Mouse (Mus musculus): ENCODE data around the gene Fzr1.

Fzr1 gene

DNA sequence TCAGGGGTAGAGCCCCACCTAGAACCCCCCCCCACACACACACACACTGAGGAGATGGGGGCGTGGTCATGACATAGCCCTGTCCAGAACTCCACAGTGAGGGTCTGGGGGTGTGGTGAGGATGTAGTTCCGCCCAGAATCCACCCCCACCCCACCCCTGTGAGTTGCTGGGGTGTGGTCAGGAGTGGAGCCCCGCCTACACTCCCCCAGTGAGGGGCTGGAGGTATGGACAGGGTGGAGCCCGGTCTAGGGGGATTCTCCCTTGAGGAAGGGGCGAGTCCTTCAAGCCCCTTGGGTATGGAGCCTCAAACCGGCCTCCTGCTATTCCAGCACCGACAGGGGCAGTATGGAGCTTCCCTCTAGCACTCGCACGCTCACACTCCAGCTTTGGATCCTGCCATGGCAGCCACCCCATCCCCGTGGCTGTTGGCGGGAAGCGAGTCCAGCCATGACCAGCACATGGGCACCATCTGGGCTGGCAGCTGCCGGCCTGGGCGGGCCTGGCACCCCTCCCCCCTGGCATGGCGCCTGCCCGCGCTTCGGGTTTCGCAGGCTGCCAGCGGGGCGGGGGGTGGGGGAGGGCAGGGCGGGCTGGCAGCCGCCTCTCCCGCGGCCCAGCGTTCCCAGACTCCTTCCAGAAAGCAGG is 38.4 kb upstream of the Fzr1 start:
- no peak for DNase-seq (ENCODE audit: low spot score)

- no peak for DNase-seq (ENCODE audit: low spot score)
These were observed 37.4 kb upstream of the Fzr1 start for GRCm38 (mm10) chr10:81415549-81416310.

- DNase-seq (ENCODE audit: low spot score), result no peak
These were observed 36.8 kb upstream of the Fzr1 start for GRCm38 (mm10) chr10:81415146-81415545.

GRCm38 (mm10) chr10:81414682-81415081 is 36.4 kb upstream of the Fzr1 start:
- DNase-seq (ENCODE audit: low spot score), result no peak

- DNase-seq (ENCODE audit: low spot score), result peak; percentile 80
These were observed 35.3 kb upstream of the Fzr1 start for GRCm38 (mm10) chr10:81413310-81414261.

DNA sequence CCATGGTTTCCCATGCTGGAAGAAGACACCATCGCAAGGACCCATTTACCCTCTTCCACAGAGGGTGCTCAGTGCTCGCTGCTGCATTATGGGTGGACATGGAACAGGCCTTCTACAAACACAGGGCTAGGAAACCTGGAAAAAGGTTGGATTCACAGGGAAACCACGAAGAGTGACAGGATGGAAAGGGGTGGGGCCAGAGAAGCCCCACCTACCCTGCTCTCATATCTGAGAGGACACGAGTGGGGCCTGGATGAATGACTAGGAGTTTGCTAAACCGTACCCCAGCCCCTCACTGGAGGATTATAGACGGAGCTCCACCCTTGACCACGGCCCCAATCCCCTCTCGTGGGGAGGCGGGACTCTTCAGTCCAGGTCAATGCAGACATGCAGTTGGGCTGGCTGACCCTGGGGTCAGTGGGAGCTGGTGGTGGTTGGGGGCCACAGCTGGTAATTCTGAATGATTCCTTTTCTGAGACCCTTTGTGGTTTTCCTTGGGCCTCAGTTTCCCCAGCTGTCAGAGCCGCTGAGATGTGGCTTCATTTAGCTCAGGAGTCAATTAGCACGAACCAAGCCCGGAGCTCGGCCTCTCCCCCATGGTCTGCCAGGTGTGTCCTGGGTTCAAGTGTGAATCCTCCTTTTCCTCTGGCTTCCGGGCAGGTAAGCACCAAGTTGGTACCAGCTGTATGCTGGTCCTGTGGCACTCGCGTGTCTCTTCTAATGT is 34.4 kb upstream of the Fzr1 start:
- DNase-seq (ENCODE audit: low spot score), result no peak

- DNase-seq (ENCODE audit: low spot score), result no peak
These were observed 33.4 kb upstream of the Fzr1 start for GRCm38 (mm10) chr10:81411471-81412400.

DNA sequence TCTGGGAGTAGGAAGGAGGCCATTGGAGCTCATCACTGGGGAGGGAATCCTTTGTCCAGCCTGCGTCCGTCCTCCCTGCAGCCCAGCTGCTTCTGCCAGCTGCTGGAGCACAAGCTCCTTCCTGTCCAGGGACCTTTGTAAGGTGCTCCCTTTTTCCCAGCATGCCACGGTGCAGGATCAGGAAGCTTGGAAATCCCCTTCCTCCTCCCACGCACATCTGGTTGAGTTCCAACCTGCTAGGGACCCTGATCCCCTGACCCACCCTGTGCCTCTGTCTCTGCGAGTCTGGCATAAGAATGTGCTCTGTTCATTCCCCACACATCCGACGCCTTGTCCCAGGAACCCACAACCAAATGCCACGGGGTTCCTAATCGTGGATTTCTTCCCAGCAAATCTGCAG is 32.7 kb upstream of the Fzr1 start:
- DNase-seq (ENCODE audit: low spot score), result no peak

DNA sequence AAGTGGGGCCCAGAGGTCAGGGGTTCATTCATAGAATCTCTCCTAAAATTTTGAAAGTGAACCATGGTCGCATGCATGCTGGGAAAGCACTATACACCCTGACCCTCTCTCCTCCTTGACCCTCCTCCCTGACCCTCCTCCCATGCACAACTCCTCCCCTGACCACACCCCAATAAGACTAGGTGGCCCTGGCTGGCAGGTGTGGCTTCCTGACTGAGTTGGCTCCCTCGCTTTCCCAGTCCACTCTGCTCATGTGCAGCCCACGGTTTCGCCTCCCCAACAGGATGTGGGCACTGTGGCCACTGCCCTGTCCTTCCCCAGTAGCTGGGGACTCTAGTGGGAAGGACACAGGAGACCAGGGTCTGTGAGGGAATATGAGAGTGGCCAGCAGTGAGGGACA is 32.0 kb upstream of the Fzr1 start:
- no peak for DNase-seq (ENCODE audit: low spot score)

DNA sequence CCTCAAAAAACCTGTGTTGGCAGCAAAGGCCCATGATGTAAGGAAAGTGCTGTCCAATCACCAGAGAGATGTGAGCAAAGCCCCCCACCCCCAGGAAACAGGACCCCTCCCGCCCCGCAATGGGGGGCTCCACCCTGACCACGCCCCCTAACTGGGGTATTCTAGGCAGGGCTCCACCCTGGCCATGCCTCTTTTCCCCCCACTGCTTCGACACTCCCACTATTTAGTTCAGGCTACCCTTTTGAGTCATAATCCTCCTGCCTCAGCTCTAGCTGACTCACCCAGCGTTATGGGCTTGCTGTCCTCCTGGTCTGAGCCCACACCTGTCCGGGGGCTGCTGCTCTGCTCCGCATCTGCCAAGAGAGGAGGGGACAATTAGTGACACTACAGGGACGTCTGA is 31.0 kb upstream of the Fzr1 start:
- DNase-seq (ENCODE audit: low spot score), result no peak

DNA sequence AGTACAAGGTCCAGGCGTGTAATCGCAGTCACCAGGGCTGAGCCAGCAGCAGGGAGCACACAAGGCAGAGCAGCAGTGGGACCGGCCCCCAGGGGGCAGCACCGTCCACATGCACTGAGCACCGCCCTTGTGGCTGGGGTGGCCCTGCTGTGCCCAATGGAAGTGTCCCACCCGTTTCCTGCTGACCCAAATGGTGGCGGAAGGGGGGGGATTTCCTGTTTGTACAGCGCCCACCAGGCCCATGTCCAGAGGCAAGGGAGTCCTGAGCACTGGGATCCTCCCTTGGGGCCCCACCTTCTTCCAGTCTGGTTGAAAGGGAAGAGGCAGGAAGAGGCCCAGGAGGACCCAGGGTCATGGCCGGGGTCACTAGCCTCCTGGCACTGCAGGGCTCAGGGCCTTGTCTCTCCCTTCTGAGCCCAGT is 30.6 kb upstream of the Fzr1 start:
- no peak for DNase-seq (ENCODE audit: low spot score)

DNA sequence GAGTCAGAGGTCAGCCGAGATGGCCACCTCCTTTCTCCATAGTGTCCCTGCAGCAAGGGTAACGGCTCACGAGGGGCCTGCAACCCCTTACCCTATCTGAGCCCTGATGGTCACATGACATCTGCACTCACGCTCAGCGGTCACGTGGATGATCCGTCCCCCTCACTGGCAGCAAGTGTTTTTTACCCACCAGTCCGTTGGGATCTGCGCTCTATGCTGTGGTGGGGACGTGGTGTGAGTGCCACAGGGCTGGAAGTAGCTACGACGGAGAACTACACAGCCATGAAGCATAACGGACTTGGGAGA is 30.1 kb upstream of the Fzr1 start:
- DNase-seq (ENCODE audit: low spot score), result no peak

DNA sequence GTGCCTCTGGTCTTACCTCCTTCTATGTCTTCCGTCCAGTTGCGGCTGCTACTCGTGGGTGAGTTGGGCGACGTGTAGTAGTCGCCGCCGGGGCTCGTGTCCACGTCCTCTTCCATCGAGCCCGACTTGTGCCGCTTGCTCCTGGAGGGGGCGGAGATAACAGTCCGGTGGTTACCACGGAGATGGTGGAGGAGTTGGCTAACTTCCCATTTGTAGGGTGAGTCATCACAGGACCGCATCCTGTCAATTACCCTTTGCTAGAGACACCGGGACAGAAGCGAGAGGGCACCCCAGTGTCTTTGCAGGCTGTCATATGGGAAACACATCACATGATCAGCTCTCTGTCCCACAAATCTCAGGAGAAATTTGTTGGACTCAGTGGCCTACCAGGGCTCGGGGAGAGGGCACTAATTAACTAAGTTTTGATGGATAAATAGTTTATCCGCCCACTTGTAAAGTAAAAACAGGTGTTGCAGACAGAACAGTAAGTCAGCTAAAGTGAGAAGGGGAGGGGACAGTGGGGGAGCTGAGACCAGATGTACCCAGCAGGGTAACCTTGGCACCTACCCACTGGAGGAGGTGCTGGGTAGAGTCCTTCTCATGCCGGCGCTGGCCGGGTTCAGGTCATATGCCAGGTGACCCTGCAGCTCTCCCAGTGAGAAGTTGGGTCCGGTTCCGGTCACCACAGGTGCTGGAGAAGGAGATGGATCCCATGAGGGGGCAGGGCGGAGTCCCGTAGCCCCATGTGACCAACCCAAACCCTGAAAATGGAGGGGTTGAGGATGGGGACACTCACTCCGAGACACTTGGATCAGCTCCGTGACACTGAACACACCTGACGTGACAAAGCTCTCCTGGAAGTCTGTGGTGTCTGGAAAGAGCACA is 29.5 kb upstream of the Fzr1 start:
- no peak for DNase-seq (ENCODE audit: low spot score)

DNA sequence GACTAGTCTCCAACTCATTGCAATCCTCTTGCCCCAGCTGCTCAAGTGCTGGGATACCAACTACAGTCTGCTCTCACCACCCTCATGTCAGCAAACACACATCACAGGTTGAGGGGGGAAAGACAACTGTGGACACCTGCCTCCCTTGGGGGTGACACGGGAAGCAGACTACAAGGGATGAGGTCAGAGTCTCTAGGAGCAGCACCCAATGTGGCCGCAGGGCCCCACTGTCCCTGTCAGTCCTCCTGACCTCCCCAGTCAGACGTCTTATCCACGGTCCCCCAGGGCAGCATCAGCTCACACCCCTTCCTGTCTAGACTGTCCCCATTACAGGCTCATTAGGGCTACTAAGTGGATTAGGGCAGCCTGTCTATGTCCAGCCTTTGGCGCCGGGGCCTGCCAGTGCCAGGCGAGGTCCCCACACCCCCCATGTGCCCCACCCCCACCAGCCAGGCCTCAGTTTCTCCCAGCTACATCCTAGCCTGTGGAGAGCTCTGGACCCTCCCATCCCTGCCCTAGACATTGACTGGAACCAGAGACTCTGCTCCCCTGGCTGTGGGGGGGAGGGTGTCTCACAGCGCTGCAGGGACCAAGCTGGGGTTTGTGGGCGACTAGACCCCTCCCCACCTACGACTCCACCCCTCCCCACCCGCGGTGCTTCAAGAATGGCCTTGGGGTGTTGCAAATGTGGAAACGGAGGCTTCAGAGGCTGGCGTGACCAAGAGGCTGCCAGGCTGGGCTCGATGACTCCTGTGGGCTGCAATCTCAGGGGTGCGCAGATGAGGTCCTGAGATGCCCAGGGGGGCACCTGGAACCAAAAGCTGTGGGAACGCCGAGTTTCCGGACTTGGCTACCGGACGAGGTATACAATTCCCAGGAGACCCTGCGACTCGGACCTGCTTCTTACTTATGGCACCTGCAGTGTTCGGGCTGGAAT is 28.5 kb upstream of the Fzr1 start:
- no peak for DNase-seq (ENCODE audit: low spot score)

DNA sequence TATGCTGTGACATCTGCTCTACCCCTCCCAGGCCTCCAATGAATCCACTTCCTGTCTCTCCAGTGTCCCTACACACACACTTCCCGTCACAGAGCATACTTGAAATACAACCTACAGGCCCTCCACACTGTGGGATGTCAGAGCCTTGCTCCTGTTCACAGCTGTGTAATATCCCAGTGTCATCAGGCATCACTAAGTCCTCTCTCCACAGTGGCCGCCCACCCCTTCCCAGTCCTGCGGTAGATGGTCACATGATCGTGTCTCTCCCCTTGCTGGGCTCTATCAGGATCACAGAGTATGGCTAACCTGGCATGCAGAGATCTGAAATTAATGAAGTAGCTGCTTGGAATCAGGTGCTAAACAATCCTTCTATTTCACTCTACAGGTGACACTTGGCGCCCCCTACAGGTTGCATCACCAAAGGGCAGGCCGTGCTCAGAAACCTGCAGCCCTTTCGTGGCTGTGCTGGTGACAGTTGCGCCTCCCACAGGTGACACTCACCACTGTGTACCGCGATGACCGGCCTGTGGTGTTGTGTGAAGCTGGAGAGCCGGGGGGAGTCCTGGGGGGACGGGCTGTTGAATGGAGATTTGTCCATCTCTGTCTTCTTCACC is 27.4 kb upstream of the Fzr1 start:
- DNase-seq (ENCODE audit: low spot score), result no peak

DNA sequence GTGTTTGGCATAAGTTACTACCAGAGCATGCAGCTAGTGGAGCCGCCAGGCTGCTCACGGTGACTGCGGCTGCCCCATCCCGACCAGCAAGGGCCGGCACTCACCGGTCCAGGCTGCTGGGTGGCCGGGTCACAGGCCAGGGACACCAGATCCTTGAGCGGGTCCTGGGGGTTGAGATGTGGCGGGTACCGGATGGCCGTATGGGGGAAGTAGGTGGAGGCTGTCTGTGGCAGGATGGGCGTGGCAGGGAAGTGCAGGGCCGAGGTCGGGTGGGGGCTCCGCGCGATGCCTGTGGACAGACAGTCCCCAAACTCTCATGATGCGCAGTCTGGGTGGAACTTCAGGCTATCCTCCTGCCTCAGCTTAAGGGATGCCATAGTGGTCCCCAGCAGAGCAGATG is 26.4 kb upstream of the Fzr1 start:
- no peak for DNase-seq (ENCODE audit: low spot score)

- DNase-seq (ENCODE audit: low spot score), result no peak
These were observed 25.8 kb upstream of the Fzr1 start for GRCm38 (mm10) chr10:81404082-81404481.

GRCm38 (mm10) chr10:81403511-81403910 is 25.2 kb upstream of the Fzr1 start:
- no peak for DNase-seq (ENCODE audit: low spot score)
